Mouse (Mus musculus): Measurements from ENCODE around the gene A530032D15Rik. TPM values are rescaled to one million over a fixed set of nuclear protein-coding genes. Genes with fewer than 3 reads are reported as not detected.

Gene A530032D15Rik
- polyA plus RNA-seq (2014; fragmentation: Illumina TruSeq; extraction: RNeasy Lipid Tissue Mini Kit (QIAGEN cat#74804)): not detected

DNA sequence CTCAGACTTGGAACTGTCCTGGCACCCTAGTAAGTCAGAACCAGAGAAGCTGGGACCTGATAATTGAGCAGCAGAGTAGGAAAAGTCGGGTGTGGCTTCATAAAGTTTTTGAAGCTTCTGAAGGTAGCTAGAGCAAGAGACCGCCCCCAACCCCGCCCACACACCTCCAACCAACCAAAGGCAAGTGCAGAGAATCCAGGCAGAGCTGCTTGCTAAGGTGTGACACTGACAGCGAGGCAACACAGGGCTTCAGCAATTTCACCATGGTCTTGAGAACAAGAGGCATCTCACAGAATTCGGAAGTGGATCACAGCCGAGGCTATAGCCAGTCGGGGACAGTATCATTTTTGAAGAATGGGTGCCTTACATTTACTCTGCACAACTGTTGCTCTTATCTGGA is at the start of gene A530032D15Rik:
TSS of gene A530032D15Rik (minus strand) at position 101 of the 400 bp plus-strand sequence.

DNA sequence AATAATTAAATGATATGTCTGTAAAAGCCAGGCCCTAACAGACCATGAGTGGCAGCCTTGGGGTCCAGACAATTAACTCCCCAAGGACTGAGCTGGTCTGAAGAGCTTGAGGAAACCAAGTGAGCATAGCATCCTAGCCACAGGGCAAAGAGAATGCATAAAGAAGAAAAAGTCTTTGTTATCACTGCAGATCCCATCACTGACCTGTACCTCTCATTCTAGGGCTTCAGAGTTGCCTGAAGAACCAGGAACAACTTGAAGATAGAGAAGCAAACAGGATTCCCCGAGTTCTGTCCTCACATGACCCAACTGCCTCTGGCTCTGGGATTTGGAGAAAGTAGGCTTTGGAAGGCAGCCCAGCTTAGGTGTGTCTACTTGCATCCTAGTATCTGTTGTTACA is 9.8 kb downstream of the A530032D15Rik start, which contains the start of gene Gm10553:
TSS of gene Gm10553 (plus strand) at position 301 of the 400 bp plus-strand sequence.

Other genes starting within 250 kb of the A530032D15Rik start
- gene Slc16a14, start 174.7 kb downstream of the A530032D15Rik start, polyA plus RNA-seq (2014; fragmentation: Illumina TruSeq; extraction: RNeasy Lipid Tissue Mini Kit (QIAGEN cat#74804)): not detected
- not detected for gene Gm10553, start 9.7 kb downstream of the A530032D15Rik start, polyA plus RNA-seq (2014; fragmentation: Illumina TruSeq; extraction: RNeasy Lipid Tissue Mini Kit (QIAGEN cat#74804))
- 6.4 TPM for gene C130026I21Rik, start 160.7 kb upstream of the A530032D15Rik start, polyA plus RNA-seq (2014; fragmentation: Illumina TruSeq; extraction: RNeasy Lipid Tissue Mini Kit (QIAGEN cat#74804))